Mouse (Mus musculus): ENCODE results near the gene Slc27a4.

Gene Slc27a4

GRCm38 (mm10) chr2:29857341-29857740 is 54.9 kb downstream of the Slc27a4 start:
- no peak for DNase-seq

GRCm38 (mm10) chr2:29857967-29858366 is 55.5 kb downstream of the Slc27a4 start:
- no peak for DNase-seq

- peak; percentile 29 to 54 for DNase-seq
Measured at GRCm38 (mm10) chr2:29858748-29859473, 56.5 kb downstream of the Slc27a4 start.

- no peak for DNase-seq
Measured at GRCm38 (mm10) chr2:29865125-29865524, 62.7 kb downstream of the Slc27a4 start.

Measured in lung, adult 18-20 months (tissue).